Mouse (Mus musculus) CH12.LX (cell line): ENCODE results near the gene Supv3l1. TPM values are rescaled to one million over a fixed set of nuclear protein-coding genes. Genes with fewer than 3 reads are reported as not detected.
"Not testable (repeated sequence)": the region's sequence is repeated elsewhere in the genome, so short reads cannot be mapped to it uniquely, and the experiment has no call there.

Experiments used
- DNase-seq: peaks from one replicate; pipeline ENCODE4 v3.0.0-alpha.2; 2013; ENCODE audit errors: extremely low read depth
- H3K27ac ChIP-seq: 2 replicates; pipeline ENCODE4 v1.5.1; 2012; ENCODE audit warnings: low read depth, mild to moderate bottlenecking, control low read depth, moderate library complexity; ENCODE audit not compliant: insufficient read depth
- H3K27me3 ChIP-seq: replicated peaks from 2 replicates; pipeline ENCODE3; 2012; ENCODE audit warnings: inconsistent platforms
- H3K36me3 ChIP-seq, 2 experiments: replicated peaks in 1 of 2; 2 replicates each; pipeline versions ENCODE3 to v1.6.1; 2012; ENCODE audit warnings: inconsistent platforms in 1 of 2, low read length in 1 of 2, mild to moderate bottlenecking in 1 of 2, mixed read lengths in 1 of 2, moderate library complexity in 1 of 2; ENCODE audit not compliant: control insufficient read depth in 1 of 2, insufficient read depth in 1 of 2
- H3K4me1 ChIP-seq, 2 experiments: 2 replicates each; pipeline ENCODE4 v1.6.1; 2012; ENCODE audit warnings: inconsistent platforms in 1 of 2, moderate library complexity in 1 of 2; ENCODE audit not compliant: insufficient read depth in 2 of 2, control insufficient read depth in 1 of 2
- H3K4me2 ChIP-seq: 2 replicates; pipeline ENCODE4 v1.6.1; 2012; ENCODE audit warnings: low read depth, mild to moderate bottlenecking, control low read depth; ENCODE audit not compliant: poor library complexity, insufficient read depth, severe bottlenecking
- H3K4me3 ChIP-seq, 3 experiments: fragments of 150-350 bp in 1 of 3; sonication (generic) in 1 of 3; replicated peaks in 1 of 3; 2 replicates each; pipeline versions ENCODE3 to v1.5.1; 2011 to 2012; ENCODE audit warnings: low read depth in 2 of 3, low read length in 2 of 3, mild to moderate bottlenecking in 2 of 3, moderate library complexity in 2 of 3, control low read depth in 1 of 3, improper control_type of control experiment in 1 of 3, inconsistent platforms in 1 of 3, mixed read lengths in 1 of 3; ENCODE audit not compliant: poor library complexity in 1 of 3
- H3K79me2 ChIP-seq: replicated peaks from 2 replicates; pipeline ENCODE4 v1.6.1; 2012; ENCODE audit warnings: mild to moderate bottlenecking, moderate library complexity; ENCODE audit not compliant: control insufficient read depth, poor library complexity, insufficient read depth, severe bottlenecking; ENCODE audit errors: extremely low read depth
- H3K9ac ChIP-seq: 2 replicates; pipeline ENCODE4 v1.6.1; 2012; ENCODE audit warnings: low read depth, mild to moderate bottlenecking, control low read depth, moderate library complexity; ENCODE audit not compliant: insufficient read depth
- H3K9me3 ChIP-seq: replicated peaks from 2 replicates; pipeline ENCODE3; 2012; ENCODE audit warnings: low read length, inconsistent platforms, mixed read lengths
- JUN ChIP-seq: IDR thresholded peaks from 2 replicates; pipeline ENCODE4 v1.6.1; 2011; ENCODE audit warnings: low read depth, mild to moderate bottlenecking, low read length, improper control_type of control experiment, moderate library complexity; ENCODE audit not compliant: insufficient read depth
- NRF1 ChIP-seq: IDR thresholded peaks from 2 replicates; pipeline ENCODE4 v1.6.1; 2014; ENCODE audit warnings: low read depth, mild to moderate bottlenecking, inconsistent platforms, low read length, improper control_type of control experiment, moderate library complexity
- RAD21 ChIP-seq: IDR thresholded peaks from 2 replicates; pipeline ENCODE4 v1.6.1; 2011; ENCODE audit warnings: low read depth, mild to moderate bottlenecking, low read length, improper control_type of control experiment, moderate library complexity
- TCF12 ChIP-seq: IDR thresholded peaks from 2 replicates; pipeline ENCODE4 v1.6.1; 2014; ENCODE audit warnings: low read depth, mild to moderate bottlenecking, inconsistent platforms, low read length, improper control_type of control experiment
- USF1 ChIP-seq: IDR thresholded peaks from 2 replicates; pipeline ENCODE4 v1.6.1; 2014; ENCODE audit warnings: low read depth, mild to moderate bottlenecking, inconsistent platforms, low read length, improper control_type of control experiment
- ZKSCAN1 ChIP-seq: IDR thresholded peaks from 2 replicates; pipeline ENCODE4 v1.6.1; 2012; ENCODE audit warnings: low read depth, inconsistent platforms, low read length, improper control_type of control experiment, borderline replicate concordance
- dilution Hi-C: fragments of 300-500 bp; cut with MboI; formaldehyde crosslinking; loops from 2 replicates; pipeline ENCODE4 v1.14.3; 2020; ENCODE audit warnings: low sequenced_read_pairs; ENCODE audit not compliant: extremely low pct_unique_long_range_greater_than_20kb, extremely low pct_ligation_motif_present
- in situ Hi-C: fragments of 300-500 bp; cut with MboI; formaldehyde crosslinking; loops from 3 replicates; pipeline ENCODE4 v1.14.3; 2019; ENCODE audit warnings: low sequenced_read_pairs, low pct_ligation_motif_present, low pct_unique_long_range_greater_than_20kb, mixed read lengths
- polyA plus RNA-seq: library from polyadenylated mRNA; unstranded; fragments of >175 nt; gene quantifications from 2 replicates; pipeline ENCODE4 v1.2.1, GENCODE M21; 2012; ENCODE audit warnings: low read depth; ENCODE audit not compliant: insufficient read length
- total RNA-seq, 2 experiments: library from RNA; depleted of rRNA; stranded (reverse); fragments of 300-350 nt in 1 of 2; fragments of >200 nt in 1 of 2; gene quantifications; 2 replicates each; pipeline ENCODE4 v1.2.3; 2012 to 2014

Supv3l1 gene
- total and polyA plus RNA-seq, 3 experiments, result 41.5 to 69.3 (median 62.0) TPM

DNA sequence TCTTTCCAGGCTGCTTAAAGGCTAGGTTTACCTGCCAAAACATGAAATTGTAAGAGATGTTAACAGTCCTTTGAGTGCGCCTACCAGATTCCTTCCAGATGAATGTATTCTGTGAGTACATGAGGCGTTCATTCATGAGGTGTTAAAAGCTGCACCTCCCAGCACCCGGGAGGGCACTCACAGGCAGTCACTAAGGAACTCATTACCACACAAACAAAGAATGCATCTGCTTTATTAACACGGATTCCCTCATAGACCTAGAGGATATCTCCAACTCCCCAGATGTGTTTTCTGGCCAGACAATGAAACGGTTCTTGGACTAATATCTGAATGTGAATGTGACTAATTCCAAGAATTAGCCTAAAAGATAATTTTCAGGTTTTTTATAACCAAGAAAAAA, 21.6 kb upstream of the Supv3l1 start:
- H3K79me2 ChIP-seq, result 0 out of 2 replicates have a peak, but pooled peaks cover 4% of the 10 kb centered on the region
- no peaks in the 10 kb centered on the region for H3K4me1 ChIP-seq
- no peaks in the 10 kb centered on the region for H3K27me3 ChIP-seq
- no peak overlapping the region for H3K4me2 ChIP-seq
- no peaks in the 10 kb centered on the region for H3K9me3 ChIP-seq
- H3K9ac ChIP-seq, result no peak overlapping the region
- H3K27ac ChIP-seq, result no peak overlapping the region
- H3K36me3 ChIP-seq, result peaks cover 3 to 39% of the 10 kb centered on the region in 2 experiments
- no peak for DNase-seq
- dilution Hi-C loops, result no loop called here
- in situ Hi-C loops, result no loop called here
- TF ChIP-seq ZKSCAN1 (no peak), JUN (no peak)
- TF ChIP-seq, all 38 proteins: peak for 0
- H3K4me3 ChIP-seq, result no peak overlapping the region

DNA sequence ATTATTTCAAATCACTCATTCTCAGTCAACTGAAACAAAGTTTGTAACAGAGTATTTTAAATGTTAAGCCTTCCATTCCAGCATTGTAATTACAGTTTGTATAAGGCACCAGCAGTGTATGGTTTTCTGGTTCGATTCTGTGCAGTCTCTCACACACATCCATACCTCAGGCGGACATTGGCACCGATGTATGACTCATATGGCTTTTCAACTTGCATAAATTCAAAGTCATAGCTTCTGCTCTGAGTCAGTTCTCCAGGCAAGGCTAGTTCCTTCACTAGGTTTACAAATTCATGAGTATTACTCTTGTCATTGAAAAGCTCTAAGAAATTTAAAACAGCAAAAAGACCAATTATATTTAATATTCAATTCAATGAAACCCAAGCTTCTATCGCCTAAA, 20.2 kb upstream of the Supv3l1 start:
- Histone ChIP-seq H3K27me3 (no peaks in the 10 kb centered on the region), H3K79me2 (0 out of 2 replicates have a peak, but pooled peaks cover 4% of the 10 kb centered on the region), H3K27ac (no peak overlapping the region), H3K4me3 (no peak overlapping the region), H3K4me2 (no peak overlapping the region), H3K9me3 (no peaks in the 10 kb centered on the region), H3K9ac (no peak overlapping the region), H3K4me1 (no peaks in the 10 kb centered on the region), H3K36me3 (peaks cover 7 to 36% of the 10 kb centered on the region in 2 experiments)
- DNase-seq, result no peak
- in situ Hi-C loops, result no loop called here
- dilution Hi-C loops, result no loop called here
- TF ChIP-seq ZKSCAN1 (no peak), NRF1 (no peak), USF1 (no peak)

DNA sequence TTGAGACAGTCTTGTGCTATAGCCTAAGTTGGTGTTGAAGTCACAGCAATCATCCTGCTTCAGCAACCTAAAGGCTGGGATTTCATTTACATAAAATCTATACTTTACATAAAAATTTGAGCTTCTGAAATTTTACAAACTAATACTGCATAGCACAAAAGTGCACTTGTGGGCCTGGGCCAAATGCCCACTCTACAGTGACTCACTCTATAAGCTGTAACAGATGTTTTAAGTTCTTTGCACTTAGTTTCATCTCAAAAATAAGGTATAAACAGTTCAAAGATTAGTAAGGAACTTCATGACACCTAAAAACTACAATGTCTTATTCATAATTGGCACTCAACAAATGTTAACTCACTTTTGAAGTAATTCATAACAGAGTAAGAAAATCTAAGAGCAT, 11.8 kb upstream of the Supv3l1 start:
- no peaks in the 10 kb centered on the region for H3K27me3 ChIP-seq
- TF ChIP-seq RAD21 (no peak), ZKSCAN1 (no peak), TCF12 (no peak)
- peaks cover 38 to 64% of the 10 kb centered on the region in 2 experiments for H3K36me3 ChIP-seq

DNA sequence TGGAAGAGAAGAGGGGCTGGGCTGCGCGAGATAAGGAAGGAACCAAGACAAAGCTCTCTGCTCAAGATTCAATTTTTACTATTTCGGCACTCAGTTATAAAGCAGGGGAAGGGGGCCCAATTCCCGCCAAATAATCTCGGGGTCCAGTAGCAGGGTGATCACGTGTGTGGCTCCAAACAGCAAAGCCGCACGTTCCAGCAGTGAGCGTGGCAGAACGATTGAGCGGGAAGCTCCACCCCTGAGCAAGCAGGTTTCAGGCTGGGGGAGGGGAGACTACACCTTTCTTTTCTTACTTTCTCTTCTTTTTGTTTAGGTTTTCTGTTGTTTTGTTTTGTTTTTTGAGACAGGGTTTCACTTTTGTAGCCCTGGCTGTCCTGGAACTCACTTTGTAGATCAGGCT, 2.5 kb upstream of the Supv3l1 start:
- peaks cover 5 to 25% of the 10 kb centered on the region in 2 experiments for H3K4me1 ChIP-seq

More for the DNA sequence above, 11.8 kb upstream of the Supv3l1 start:
- Histone ChIP-seq H3K9me3 (no peaks in the 10 kb centered on the region), H3K4me3 (no peak overlapping the region), H3K79me2 (no peaks in the 10 kb centered on the region), H3K4me2 (no peak overlapping the region), H3K9ac (no peak overlapping the region), H3K27ac (no peak overlapping the region), H3K4me1 (no peaks in the 10 kb centered on the region)
- dilution Hi-C loops, result no loop called here
- DNase-seq, result no peak
- in situ Hi-C loops, result no loop called here

More for the DNA sequence above, 2.5 kb upstream of the Supv3l1 start:
- H3K27me3 ChIP-seq, H3K9ac ChIP-seq, H3K27ac ChIP-seq, dilution Hi-C loops, H3K4me3 ChIP-seq, DNase-seq, H3K9me3 ChIP-seq, in situ Hi-C loops, H3K4me2 ChIP-seq: not testable (repeated sequence)
- peaks cover 19% of the 10 kb centered on the region for H3K79me2 ChIP-seq
- H3K36me3 ChIP-seq, result peaks cover 15 to 30% of the 10 kb centered on the region in 2 experiments
